Mouse (Mus musculus) layer of hippocampus, adult 6 months (tissue): Measurements from ENCODE around the gene Lrrk2. TPM values are rescaled to one million over a fixed set of nuclear protein-coding genes. Genes with fewer than 3 reads are reported as not detected.

Experiments
- long read RNA-seq, 2 experiments: library from polyadenylated mRNA; unstranded; transcript quantifications; one replicate each; pipeline ENCODE4 v2.0.0; 2019 to 2020
- polyA plus RNA-seq: library from polyadenylated mRNA; unstranded; fragments of <200 nt; fragmentation: Nextera tagmentation; gene quantifications from 2 replicates; pipeline ENCODE4 v1.2.3, GENCODE M21; 2021

Gene Lrrk2
- 4.4 and 6.3 TPM in 2 replicates for polyA plus RNA-seq
- long read RNA-seq, experiment 1, partial matches to known transcripts: 10 of 12 reads
- long read RNA-seq, experiment 1, other reads (novel, unspliced or antisense): 2 of 12 reads
- long read RNA-seq, experiment 2, partial matches to known transcripts: 9 of 12 reads
- long read RNA-seq, experiment 2, other reads (novel, unspliced or antisense): 3 of 12 reads

GRCm38 (mm10) chr15:91672645-91673568, at the start of gene Lrrk2:
Lrrk2 (plus strand) TSS chr15:91673175.

DNA sequence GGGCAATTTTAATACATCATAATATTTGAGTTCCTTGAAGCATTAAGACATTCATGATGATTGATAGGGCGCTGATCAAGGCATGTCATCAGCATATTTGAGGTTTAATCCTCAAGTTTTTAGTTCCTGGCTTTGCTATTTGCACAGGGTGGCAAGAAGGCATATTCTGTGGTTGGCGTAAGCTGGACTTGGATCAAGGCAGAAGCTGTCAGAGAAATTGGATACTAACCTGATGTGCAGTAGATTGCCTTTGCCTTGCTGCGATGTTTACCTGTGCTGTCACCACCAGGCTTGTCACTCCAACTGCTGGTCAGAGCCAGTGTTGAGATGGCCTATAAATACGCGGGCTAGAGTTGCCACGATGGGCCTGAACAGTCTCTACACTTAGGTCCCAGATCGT, 165.0 kb downstream of the Lrrk2 start, which contains the start of gene Smgc:
Smgc (plus strand) TSS at position 301 of the 400 bp plus-strand sequence.

Other genes with a start within 250 kb of the Lrrk2 start
- 5.2 and 5.4 TPM in 2 replicates for gene Slc2a13, start 99.9 kb upstream of the Lrrk2 start, polyA plus RNA-seq
- gene Smgc, start 165.1 kb downstream of the Lrrk2 start, polyA plus RNA-seq: not detected in 2 replicates